Mouse (Mus musculus) gastrocnemius, adult 2 months (tissue): ENCODE measurements around the gene Gm527. TPM values are rescaled to one million over a fixed set of nuclear protein-coding genes. Genes with fewer than 3 reads are reported as not detected.

Experiments used
- DNase-seq: peaks from one replicate; pipeline ENCODE4 v3.0.0; 2022
- H3K27ac ChIP-seq: fragments of 200-600 bp; 2 replicates; pipeline ENCODE4 v1.8.1; 2022; ENCODE audit warnings: mild to moderate bottlenecking
- H3K4me3 ChIP-seq: fragments of 200-600 bp; 2 replicates; pipeline ENCODE4 v1.8.1; 2022; ENCODE audit warnings: mild to moderate bottlenecking, moderate library complexity
- CTCF ChIP-seq: fragments of 200-600 bp; IDR thresholded peaks from 2 replicates; pipeline ENCODE4 v1.8.1; 2022; ENCODE audit warnings: antibody characterized with exemption, mild to moderate bottlenecking, moderate library complexity
- intact Hi-C: fragments of 180-260 bp; cut with DNase I; formaldehyde crosslinking; loops from one replicate; pipeline ENCODE4 v1.15.1; 2025
- long read RNA-seq, 2 experiments: library from polyadenylated mRNA; stranded (forward); transcript quantifications; one replicate each; pipeline ENCODE4 v2.0.0; 2021
- total RNA-seq, 2 experiments: library from RNA; stranded (reverse); gene quantifications; 2 replicates each; pipeline ENCODE4 v1.2.3; 2021

Gm527 gene
- total RNA-seq: 1 to 10 TPM; 5.0 to 5.2 TPM
- long read RNA-seq, experiment 1, partial matches to known transcripts: 0 of 2 reads
- long read RNA-seq, experiment 1, other reads (novel, unspliced or antisense): 0 of 2 reads
- long read RNA-seq, experiment 2, partial matches to known transcripts: 0 of 3 reads
- long read RNA-seq, experiment 2, other reads (novel, unspliced or antisense): 0 of 3 reads

DNA sequence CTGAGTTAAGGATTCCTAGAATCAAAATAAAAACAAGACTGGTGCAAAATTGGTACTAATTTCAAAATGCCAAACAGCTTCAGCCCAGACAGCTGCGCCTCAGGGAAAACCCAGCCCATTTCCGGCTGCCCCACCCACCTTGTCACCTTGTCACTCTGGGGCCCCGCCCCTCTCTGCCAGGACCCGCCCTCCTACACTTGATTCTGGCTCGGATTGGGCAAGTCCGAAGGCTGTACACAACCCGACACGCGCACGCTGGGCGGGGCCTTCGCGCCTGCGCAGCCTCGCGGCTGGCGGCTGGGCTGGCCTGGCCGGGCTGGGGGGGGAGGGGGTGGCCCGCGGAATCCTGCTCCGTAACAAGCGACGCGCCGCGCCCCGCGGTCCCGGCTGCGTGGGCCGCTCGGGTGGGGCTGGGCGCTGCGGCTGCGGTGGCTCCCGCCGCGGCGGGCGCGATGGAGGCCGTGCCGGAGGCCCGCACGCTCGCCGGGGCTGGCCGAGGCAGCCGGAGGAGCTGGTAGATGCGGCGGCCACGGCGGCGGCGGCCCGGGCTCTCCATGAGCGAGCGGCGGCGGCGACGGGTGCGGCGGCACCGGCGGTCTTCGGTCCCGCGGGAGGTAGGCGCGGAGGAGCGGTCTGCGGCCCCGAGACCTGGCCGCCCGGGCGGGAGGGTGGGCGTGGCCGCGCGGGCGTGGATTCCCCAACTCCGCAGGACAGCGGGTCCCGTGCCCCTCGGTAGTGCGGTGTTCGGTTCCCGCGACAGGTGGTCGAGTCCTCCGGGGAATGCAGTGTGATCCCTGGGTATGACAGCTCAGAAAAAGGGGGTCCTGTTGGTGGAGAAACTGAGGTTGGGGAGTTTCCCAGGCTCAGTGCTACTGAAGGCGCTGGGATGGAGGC, at the start of gene Gm527:
Gm527 (plus strand) TSS at position 329 of the 894 bp plus-strand sequence.
- TF ChIP-seq CTCF: no peak
- intact Hi-C loops: loop anchor here (2.0 kb wide), 1 partner anchor 45 kb away; no protein-coding TSS in a partner anchor
- DNase-seq: peak; percentile 99
- Histone ChIP-seq H3K4me3 (peak within 1 kb of the TSS; percentile 96), H3K27ac (peak within 1 kb of the TSS; percentile 84)

DNA sequence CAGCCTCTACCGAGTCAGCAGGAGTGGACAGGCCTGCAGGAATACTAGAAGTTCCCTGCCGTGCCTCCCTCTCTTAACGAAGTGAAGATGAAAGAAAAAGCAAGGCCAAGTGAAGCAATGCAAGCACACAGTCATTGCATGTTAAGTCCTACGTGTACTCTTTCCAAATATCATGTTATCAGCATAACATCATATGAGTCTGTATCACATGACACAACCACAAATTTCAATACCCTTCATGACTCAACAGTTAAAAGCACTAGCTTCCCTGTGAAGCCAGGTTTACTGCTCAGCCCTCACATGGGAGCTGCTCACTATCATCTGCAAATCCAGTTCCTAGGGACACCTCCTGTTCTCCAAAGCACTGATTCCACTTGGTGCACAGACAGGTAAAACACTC, 46.6 kb upstream of the Gm527 start:
- H3K27ac ChIP-seq: no peak overlapping the region
- H3K4me3 ChIP-seq: no peak overlapping the region
- intact Hi-C loops: no loop called here
- no peak for TF ChIP-seq CTCF
- DNase-seq: no peak

DNA sequence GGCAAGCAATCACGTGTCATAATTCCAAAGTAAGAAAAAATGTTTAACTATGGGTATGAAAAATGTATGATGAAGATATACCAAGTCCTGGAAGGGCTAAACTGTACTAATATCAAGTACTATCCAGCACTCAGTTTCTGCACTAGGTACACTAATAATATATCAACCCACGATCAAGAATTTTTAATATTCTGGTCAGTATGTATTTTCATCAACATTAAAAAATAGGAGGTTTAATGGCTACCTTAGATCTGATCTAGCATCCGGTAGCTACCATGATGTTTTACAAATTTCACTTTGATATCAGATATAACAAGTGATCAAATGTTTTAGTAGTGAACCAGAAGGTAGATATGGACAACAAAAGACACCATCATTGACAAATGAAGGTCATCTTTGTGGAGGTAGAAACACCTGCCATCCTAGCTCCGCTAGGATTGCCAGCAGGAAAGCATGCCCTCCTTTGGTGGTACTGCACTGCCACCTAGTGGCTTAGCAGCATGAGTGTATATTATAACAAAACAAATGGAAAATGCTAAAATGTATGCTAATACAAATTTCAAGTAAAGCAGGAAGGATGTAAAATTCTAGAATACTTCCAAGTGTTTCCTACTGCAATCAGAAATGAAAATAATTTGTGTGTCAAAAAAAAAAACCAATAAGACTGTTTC, 20.5 kb upstream of the Gm527 start:
- DNase-seq: peak; percentile 68
- intact Hi-C loops: no loop called here
- TF ChIP-seq CTCF: peak; percentile 91
- no peak overlapping the region for H3K27ac ChIP-seq
- no peak overlapping the region for H3K4me3 ChIP-seq

DNA sequence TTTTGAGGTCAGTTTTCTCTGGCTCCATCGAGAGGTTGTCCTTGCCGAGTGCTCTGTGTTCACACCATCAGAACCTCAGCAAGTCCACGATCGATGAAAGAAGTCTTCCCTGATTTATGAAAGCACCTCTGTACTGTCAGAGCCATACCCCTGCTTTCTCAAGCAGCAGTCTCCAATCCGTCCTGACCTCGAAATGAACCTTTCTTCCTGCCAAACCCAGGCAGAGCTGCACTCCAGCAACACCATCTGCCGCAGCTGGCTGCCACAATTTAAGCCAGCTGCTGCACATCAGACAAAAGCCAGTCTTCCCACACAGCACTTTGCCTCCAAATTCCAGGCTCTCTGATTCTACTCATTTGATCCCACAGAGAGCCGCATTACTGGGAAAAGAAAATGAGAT, 15.2 kb upstream of the Gm527 start:
- 0 out of 2 replicates have a peak overlapping the region, but pooled peaks have one; percentile 32 for H3K27ac ChIP-seq
- TF ChIP-seq CTCF: no peak
- intact Hi-C loops: no loop called here
- 0 out of 2 replicates have a peak overlapping the region, but pooled peaks have one; percentile 9 for H3K4me3 ChIP-seq
- DNase-seq: peak; percentile 74

GRCm38 (mm10) chr12:64903186-64903585, 14.5 kb upstream of the Gm527 start:
- Histone ChIP-seq H3K4me3 (no peak overlapping the region), H3K27ac (peak overlapping the region; percentile 50; the same call in 1 of the 2 replicates)
- TF ChIP-seq CTCF: no peak
- intact Hi-C loops: no loop called here
- peak; percentile 12 for DNase-seq

GRCm38 (mm10) chr12:64912996-64913395, 4.7 kb upstream of the Gm527 start:
- Histone ChIP-seq H3K27ac (no peak overlapping the region), H3K4me3 (no peak overlapping the region)
- intact Hi-C loops: no loop called here
- DNase-seq: no peak
- TF ChIP-seq CTCF: no peak

DNA sequence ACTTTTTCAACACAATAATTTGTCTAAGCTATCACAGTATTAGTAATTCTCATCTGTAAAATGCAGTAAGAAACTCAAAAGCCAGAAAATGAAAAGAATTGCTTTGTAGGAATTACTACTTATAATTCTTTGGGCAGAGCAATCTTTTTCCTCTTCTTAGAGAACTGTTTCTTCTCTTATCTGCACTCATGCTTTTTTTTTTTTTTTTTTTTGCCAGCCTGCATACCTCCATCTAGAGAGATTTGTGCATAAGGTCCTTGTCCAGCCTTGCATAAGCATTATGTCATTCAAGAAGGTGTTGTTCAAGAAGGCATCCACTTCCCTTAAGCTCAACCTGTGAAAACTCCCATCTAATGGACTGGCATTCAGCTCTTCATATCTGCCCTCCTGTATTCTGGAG, 971 bp upstream of the Gm527 start:
- H3K27ac ChIP-seq: no peak overlapping the region
- intact Hi-C loops: loop anchor here (2.0 kb wide), 1 partner anchor 46 kb away; no protein-coding TSS in a partner anchor
- H3K4me3 ChIP-seq: no peak overlapping the region
- no peak for TF ChIP-seq CTCF
- DNase-seq: no peak

- TF ChIP-seq CTCF: peak; percentile 54
- intact Hi-C loops: no loop called here
- no peak overlapping the region for H3K4me3 ChIP-seq
- no peak for DNase-seq
- H3K27ac ChIP-seq: no peak overlapping the region
Observed at GRCm38 (mm10) chr12:64937493-64937892, 19.8 kb downstream of the Gm527 start.

DNA sequence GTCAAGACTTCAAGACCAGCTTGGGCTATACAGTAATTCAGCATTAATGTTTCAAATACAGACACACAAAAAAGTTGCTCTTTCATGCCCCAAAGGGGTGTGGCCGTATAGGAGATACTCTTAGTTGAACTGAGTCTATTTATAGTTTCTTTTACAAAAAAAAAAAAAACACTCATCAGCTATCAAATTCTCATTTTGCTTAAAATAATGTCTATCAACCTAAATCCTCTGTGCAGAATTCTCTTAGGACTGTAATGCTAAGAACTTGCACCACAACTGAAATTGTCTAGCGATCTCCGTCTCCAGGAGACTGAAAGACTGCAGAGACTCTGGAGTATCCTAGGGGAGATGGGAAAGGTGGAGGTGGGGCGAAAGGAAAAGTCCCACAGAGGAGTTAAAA, 46.9 kb downstream of the Gm527 start:
- intact Hi-C loops: loop anchor here (10.0 kb wide), 1 partner anchor 210 kb away; the partner anchor contains the start of gene Mis18bp1
- Histone ChIP-seq H3K27ac (peak overlapping the region; percentile 94), H3K4me3 (peak overlapping the region; percentile 80)
- TF ChIP-seq CTCF: no peak
- DNase-seq: no peak

DNA sequence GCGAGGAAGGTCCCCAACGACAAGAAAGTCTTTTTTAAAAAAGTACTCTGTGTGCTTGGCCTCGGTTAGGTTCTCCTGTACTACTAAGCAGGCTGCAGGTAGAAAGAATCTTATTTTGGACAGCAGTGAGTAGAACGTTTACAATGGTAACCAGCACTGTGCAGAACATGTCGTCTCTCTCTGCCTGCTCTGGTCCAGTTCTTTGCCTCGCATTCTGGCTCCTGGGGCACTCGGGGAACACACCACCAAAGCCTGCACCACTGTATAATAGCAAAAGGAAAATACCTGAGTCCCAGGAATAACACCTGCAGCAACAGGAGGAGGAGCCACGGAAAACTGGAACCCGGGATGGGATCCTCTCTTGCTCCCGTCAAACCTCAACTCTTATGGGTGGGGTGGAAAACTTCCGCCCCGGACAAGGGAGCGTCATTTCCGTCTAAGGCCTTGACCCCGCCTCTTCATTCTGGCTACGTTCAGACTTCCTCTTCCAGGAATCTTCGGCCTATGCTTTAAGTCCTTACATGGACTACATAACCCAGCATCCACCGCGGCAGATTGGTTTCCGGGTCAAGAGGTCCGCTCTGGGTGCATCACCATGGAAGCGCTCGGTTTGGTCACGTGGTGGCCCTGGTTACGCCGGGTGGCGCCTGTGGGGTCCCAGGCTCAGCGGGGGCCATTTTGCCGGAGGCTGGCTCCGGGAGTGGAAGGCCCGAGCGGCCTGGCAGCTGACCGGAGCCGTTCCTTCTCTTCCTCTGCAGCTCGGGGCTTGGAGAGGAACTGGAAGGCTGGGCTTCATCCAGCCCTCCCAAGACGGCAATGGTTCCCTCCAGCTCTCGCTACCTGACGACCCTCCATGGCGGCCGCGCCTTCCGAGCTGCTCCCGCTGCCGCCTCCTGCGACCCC, 47.7 kb downstream of the Gm527 start, which contains the start of the genes Klhl28 and Togaram1:
Klhl28 (minus strand) TSS at position 411 of the 903 bp plus-strand sequence.
Togaram1 (plus strand) TSS at position 681 of the 903 bp plus-strand sequence.
- H3K27ac ChIP-seq: peak within 1 kb of the TSS; percentile 94
- intact Hi-C loops: loop anchor here (5.0 to 10.0 kb wide), 3 partner anchors 72 to 209 kb away; partner anchors contain the start of genes Fkbp3, Mis18bp1 and Prpf39
- peak within 1 kb of the TSS; percentile 80 for H3K4me3 ChIP-seq
- TF ChIP-seq CTCF: no peak
- DNase-seq: peak; percentile 99

DNA sequence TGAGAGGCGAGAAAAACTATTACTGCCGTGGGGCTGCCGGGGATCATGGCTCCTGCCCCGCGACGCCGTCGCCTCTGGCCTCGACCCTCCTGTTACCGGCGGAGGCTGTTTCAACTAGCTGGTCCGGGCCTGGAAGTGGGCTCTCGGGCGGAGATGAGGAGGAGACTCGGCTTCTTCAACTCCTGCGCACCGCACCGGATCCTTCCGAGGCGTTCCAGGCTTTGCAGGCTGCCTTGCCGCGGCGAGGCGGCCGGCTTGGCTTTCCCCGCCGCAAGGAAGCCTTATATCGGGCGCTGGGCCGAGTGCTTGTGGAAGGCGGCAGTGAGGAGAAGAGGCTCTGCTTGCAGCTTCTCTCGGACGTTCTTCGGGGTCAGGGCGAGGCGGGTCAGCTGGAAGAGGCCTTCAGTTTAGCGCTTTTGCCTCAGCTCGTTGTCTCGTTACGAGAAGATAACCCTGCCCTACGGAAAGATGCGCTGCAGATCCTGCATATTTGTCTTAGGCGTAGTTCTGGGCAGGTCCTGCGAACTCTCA, 48.5 kb downstream of the Gm527 start:
- peak overlapping the region; percentile 91 for H3K27ac ChIP-seq
- peak overlapping the region; percentile 80 for H3K4me3 ChIP-seq
- peak; percentile 62 for DNase-seq
- TF ChIP-seq CTCF: no peak
- intact Hi-C loops: loop anchor here (5.0 to 10.0 kb wide), 3 partner anchors 71 to 209 kb away; partner anchors contain the start of genes Fkbp3, Mis18bp1 and Prpf39
